Mouse (Mus musculus) liver, postnatal 0 days (tissue): Measurements from ENCODE around the gene Hils1. TPM values are rescaled to one million over a fixed set of nuclear protein-coding genes. Genes with fewer than 3 reads are reported as not detected.
A peak's percentile ranks its signal among the peaks of the same experiment; 100 is the strongest.

Source experiments
- ATAC-seq: fragments of 200-750 bp; cut with Nextera tagmentation; 2 replicates; pipeline ENCODE4 v1.8.0; 2017; ENCODE audit warnings: mild to moderate bottlenecking, moderate library complexity
- DNase-seq: peaks from one replicate; pipeline ENCODE4 v3.0.0-alpha.2; 2016
- H3K27ac ChIP-seq: fragments of 300-500 bp; sonication (generic); 2 replicates; pipeline ENCODE4 v1.5.1; 2014; ENCODE audit warnings: antibody characterized with exemption, moderate library complexity, mild to moderate bottlenecking, low read depth
- H3K27me3 ChIP-seq: fragments of 300-500 bp; sonication (generic); 2 replicates; pipeline ENCODE4 v1.6.1; 2014; ENCODE audit warnings: low read length, control low read depth, mixed read lengths; ENCODE audit not compliant: insufficient read depth
- H3K36me3 ChIP-seq: fragments of 300-500 bp; sonication (generic); replicated peaks from 2 replicates; pipeline ENCODE4 v1.6.1; 2014; ENCODE audit warnings: mild to moderate bottlenecking, control low read depth, low read length, moderate library complexity, mixed read lengths; ENCODE audit not compliant: insufficient read depth
- H3K4me1 ChIP-seq: fragments of 300-500 bp; sonication (generic); 2 replicates; pipeline ENCODE4 v1.6.1; 2014; ENCODE audit warnings: antibody characterized with exemption, mild to moderate bottlenecking, control low read depth; ENCODE audit not compliant: insufficient read depth
- H3K4me2 ChIP-seq: fragments of 300-500 bp; sonication (generic); 2 replicates; pipeline ENCODE4 v1.6.1; 2014; ENCODE audit warnings: low read depth, mild to moderate bottlenecking, low read length, moderate library complexity, mixed read lengths
- H3K4me3 ChIP-seq: fragments of 300-500 bp; sonication (generic); 2 replicates; pipeline ENCODE4 v1.5.1; 2014; ENCODE audit warnings: low read depth, low read length
- H3K9ac ChIP-seq: fragments of 300-500 bp; sonication (generic); replicated peaks from 2 replicates; pipeline ENCODE4 v1.6.1; 2014; ENCODE audit warnings: mild to moderate bottlenecking, moderate library complexity
- H3K9me3 ChIP-seq: fragments of 300-500 bp; sonication (generic); 2 replicates; pipeline ENCODE4 v1.6.1; 2016; ENCODE audit warnings: mild to moderate bottlenecking, control low read depth, low read length, mixed read lengths
- CTCF ChIP-seq: sonication (generic); IDR thresholded peaks from 2 replicates; pipeline ENCODE4 v1.5.1; 2016; ENCODE audit warnings: antibody characterized with exemption, low read depth
- EP300 ChIP-seq: IDR thresholded peaks from 2 replicates; pipeline ENCODE4 v1.6.1; 2016; ENCODE audit warnings: antibody characterized with exemption, low read depth, mild to moderate bottlenecking
- WGBS: fragments of 180-500 bp; shearing (Covaris S2); extraction: QIAGEN DNeasy Blood & Tissue Kit; methylation state at CpG from one replicate; pipeline ENCODE4 v1.1.7; 2014; ENCODE audit not compliant: insufficient replicate concordance; 5-methylcytosine and 5-hydroxymethylcytosine counted together
- polyA plus RNA-seq: library from polyadenylated mRNA; unstranded; fragments of >200 nt; fragmentation: Nextera tagmentation; extraction: Ambion mirVana; gene quantifications from 2 replicates; pipeline ENCODE4 v1.2.1, GENCODE M21; 2015

Hils1 gene
- polyA plus RNA-seq, 1 experiment from 2014 or later, result not detected

DNA sequence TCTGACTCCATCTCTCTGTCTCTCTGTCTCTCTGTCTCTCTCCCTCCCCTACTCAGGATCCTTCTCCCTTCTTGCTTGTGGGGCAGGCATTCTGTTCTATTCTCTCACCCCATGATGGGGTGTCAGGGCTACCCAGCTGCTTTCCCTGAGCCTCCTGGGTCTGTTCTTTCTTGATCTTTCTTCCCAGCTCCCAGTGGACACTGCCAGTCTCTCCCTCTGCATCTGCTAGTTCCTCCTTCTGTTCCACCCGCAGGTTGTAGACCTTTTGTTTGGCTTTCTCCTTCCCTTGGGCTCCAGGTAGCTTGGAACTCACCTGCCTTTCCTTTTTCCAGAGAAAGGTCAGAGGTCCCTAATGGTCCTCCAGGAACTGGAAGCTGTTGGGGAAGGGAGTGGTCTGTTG is 44.0 kb downstream of the Hils1 start:
- DNase-seq (no peak), ATAC-seq (no peak)
- H3K27me3 ChIP-seq, result peaks cover 34% of the 10 kb centered on the region
- peak overlapping the region; percentile 78 for H3K4me3 ChIP-seq
- H3K9ac ChIP-seq, result peak overlapping the region; percentile 95
- H3K4me1 ChIP-seq, result peaks cover 32% of the 10 kb centered on the region
- H3K4me2 ChIP-seq, result peak overlapping the region; percentile 75
- H3K27ac ChIP-seq, result peak overlapping the region; percentile 99
- 6% methylated on average over 1 of the region's 1 CpGs for WGBS
- no peak for TF ChIP-seq EP300
- TF ChIP-seq CTCF, result no peak
- H3K36me3 ChIP-seq, result 0 out of 2 replicates have a peak, but pooled peaks cover 3% of the 10 kb centered on the region
- no peaks in the 10 kb centered on the region for H3K9me3 ChIP-seq

DNA sequence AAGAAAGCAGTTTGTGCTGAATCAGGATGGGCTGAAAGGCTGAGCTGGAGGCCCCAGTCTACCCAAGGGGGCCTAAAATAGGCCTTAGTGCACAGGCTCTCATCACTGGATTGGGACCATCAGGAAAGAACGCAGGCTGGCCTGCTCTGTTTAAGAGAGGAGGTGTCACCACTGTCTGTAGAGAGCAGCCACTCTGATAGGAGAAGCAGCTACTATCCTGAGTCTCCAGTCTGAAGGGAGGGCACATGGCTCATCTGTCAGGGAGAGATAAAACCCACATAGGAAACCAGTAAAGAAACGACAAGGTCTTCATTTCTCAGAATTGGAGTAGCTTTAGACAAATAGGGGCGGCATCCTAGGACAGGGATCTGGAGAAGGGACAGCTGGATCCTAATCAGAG is 44.7 kb downstream of the Hils1 start:
- peak overlapping the region; percentile 78 for H3K4me3 ChIP-seq
- peak overlapping the region; percentile 99 for H3K27ac ChIP-seq
- 36% methylated on average over 3 of the region's 3 CpGs for WGBS
- H3K9ac ChIP-seq, result peak overlapping the region; percentile 95
- H3K36me3 ChIP-seq, result 0 out of 2 replicates have a peak, but pooled peaks cover 3% of the 10 kb centered on the region
- peak; percentile 98 for TF ChIP-seq EP300
- TF ChIP-seq CTCF, result no peak
- DNase-seq, result peak; percentile 68
- peak overlapping the region; percentile 75 for H3K4me2 ChIP-seq
- no peaks in the 10 kb centered on the region for H3K9me3 ChIP-seq
- peaks cover 27% of the 10 kb centered on the region for H3K4me1 ChIP-seq
- peaks cover 34% of the 10 kb centered on the region for H3K27me3 ChIP-seq
- peak; percentile 96 for ATAC-seq

- DNase-seq, result no peak
- 0 out of 2 replicates have a peak, but pooled peaks cover 3% of the 10 kb centered on the region for H3K36me3 ChIP-seq
- TF ChIP-seq CTCF (no peak), EP300 (no peak)
- H3K9ac ChIP-seq, result peak overlapping the region; percentile 47
- no peaks in the 10 kb centered on the region for H3K9me3 ChIP-seq
- peak overlapping the region; percentile 78 for H3K4me3 ChIP-seq
- peaks cover 23% of the 10 kb centered on the region; the same call in 1 of the 2 replicates for H3K4me1 ChIP-seq
- peaks cover 34% of the 10 kb centered on the region for H3K27me3 ChIP-seq
- no peak for ATAC-seq
- H3K4me2 ChIP-seq, result peak overlapping the region; percentile 75
- peak overlapping the region; percentile 99 for H3K27ac ChIP-seq
- 49% methylated on average over 3 of the region's 3 CpGs for WGBS
These were observed 45.1 kb downstream of the Hils1 start for GRCm38 (mm10) chr11:95012487-95012886.

- TF ChIP-seq EP300 (no peak), CTCF (no peak)
- Histone ChIP-seq H3K4me3 (no peak overlapping the region), H3K27me3 (peaks cover 28% of the 10 kb centered on the region), H3K27ac (no peak overlapping the region), H3K4me1 (peaks cover 8% of the 10 kb centered on the region; the same call in 1 of the 2 replicates), H3K9me3 (no peaks in the 10 kb centered on the region), H3K9ac (no peak overlapping the region), H3K4me2 (no peak overlapping the region), H3K36me3 (peaks cover 14% of the 10 kb centered on the region)
- no peak for DNase-seq
- ATAC-seq, result no peak
- 60% methylated on average over 3 of the region's 3 CpGs for WGBS
These were observed 48.1 kb downstream of the Hils1 start for GRCm38 (mm10) chr11:95015484-95015883.

Other genes with a start within 250 kb of the Hils1 start
- 0.09 TPM in 1 of 2 replicates, not detected in the other for gene Cdc34b, start 225.8 kb upstream of the Hils1 start, polyA plus RNA-seq
- not detected in 2 replicates for gene Tmem92, start 184.9 kb upstream of the Hils1 start, polyA plus RNA-seq
- gene Col1a1, start 31.4 kb upstream of the Hils1 start, polyA plus RNA-seq, result 29.8 and 37.8 TPM in 2 replicates
- gene Sgca, start 8.7 kb downstream of the Hils1 start, polyA plus RNA-seq, result 0.13 and 0.96 TPM in 2 replicates
- 5.7 and 6.1 TPM in 2 replicates for gene Ppp1r9b, start 23.4 kb downstream of the Hils1 start, polyA plus RNA-seq
- gene Samd14, start 42.3 kb downstream of the Hils1 start, polyA plus RNA-seq, result 14.5 and 16.1 TPM in 2 replicates
- gene Pdk2, start 73.8 kb downstream of the Hils1 start, polyA plus RNA-seq, result 16.2 and 17.3 TPM in 2 replicates
- 0.97 and 1.0 TPM in 2 replicates for gene Itga3, start 109.2 kb downstream of the Hils1 start, polyA plus RNA-seq
- gene Dlx3, start 152.5 kb downstream of the Hils1 start, polyA plus RNA-seq, result not detected in 2 replicates
- gene Dlx4, start 178.7 kb downstream of the Hils1 start, polyA plus RNA-seq, result 0.08 and 0.17 TPM in 2 replicates